Mouse (Mus musculus) testis, adult 2 months (tissue): ENCODE data around the gene Slc33a1.
A peak's percentile ranks its signal among the peaks of the same experiment; 100 is the strongest.

Source experiments
- CTCF ChIP-seq: fragments of 200-500 bp; IDR thresholded peaks from 2 replicates; pipeline ENCODE4 v1.5.1; 2012; ENCODE audit warnings: low read depth, mild to moderate bottlenecking, inconsistent platforms, low read length, moderate library complexity; ENCODE audit not compliant: control insufficient read depth, insufficient read depth, insufficient replicate concordance
- POLR2A ChIP-seq: fragments of 200-500 bp; IDR thresholded peaks from 2 replicates; pipeline ENCODE4 v1.6.1; 2012; ENCODE audit warnings: low read depth, mild to moderate bottlenecking, inconsistent platforms, low read length, moderate library complexity; ENCODE audit not compliant: control insufficient read depth

DNA sequence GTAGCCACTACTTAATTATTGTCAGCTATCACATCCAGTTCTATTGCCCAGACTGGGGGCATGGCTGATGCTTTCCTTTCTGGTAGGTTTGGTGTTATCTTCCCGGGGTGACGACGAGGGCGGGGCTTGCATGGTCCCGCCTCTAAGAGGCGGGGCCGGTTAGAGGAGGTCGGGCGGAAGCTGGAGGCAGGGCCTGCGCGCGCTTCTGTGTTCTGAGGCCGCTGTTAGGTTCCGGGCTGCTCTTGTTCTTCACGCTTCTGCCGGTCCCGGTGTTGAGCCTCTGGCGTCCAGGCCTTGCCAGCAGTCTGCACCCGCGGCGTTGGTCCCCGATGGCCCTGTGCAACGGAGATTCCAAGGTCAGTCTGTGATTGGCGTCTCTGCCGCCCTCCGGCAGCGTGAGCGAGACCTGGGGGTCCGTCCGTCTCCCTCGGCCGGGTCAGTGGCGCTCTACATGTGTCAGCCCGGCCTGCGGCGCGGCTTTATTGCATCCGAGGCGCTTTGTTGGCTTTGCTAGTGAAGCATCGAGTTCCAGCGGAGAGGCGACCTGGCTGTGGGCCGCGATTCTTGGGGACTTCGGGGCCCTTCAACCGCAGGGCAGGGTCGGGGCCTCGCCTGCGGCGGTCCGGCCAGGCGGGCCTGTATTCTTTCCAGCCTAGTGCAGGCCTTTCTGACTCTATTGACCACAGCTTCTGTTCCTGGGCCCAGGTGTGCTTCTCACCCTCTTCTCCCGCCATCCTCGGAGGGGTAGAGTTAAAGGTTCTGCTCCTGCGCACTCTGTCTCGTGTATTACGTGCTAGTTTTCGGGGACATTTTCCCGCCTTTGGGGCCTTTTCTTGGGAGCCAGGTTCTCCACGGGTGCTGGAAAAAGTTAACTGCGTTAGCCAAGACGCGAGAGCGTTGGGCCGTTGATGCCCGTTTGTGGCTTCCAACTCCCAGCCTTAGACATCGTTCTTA is 11.7 kb upstream of the Slc33a1 start, which contains the start of gene Gmps:
- no peak for TF ChIP-seq CTCF
- peak; percentile 94 for TF ChIP-seq POLR2A
